Mouse (Mus musculus) embryonic facial prominence, embryonic 10.5 days (tissue): ENCODE results near the gene Samd3. TPM values are rescaled to one million over a fixed set of nuclear protein-coding genes. Genes with fewer than 3 reads are reported as not detected.

ENCODE experiments used
- polyA plus RNA-seq: library from polyadenylated mRNA; unstranded; fragments of >200 nt; fragmentation: Nextera tagmentation; extraction: Ambion mirVana; gene quantifications from 2 replicates; pipeline ENCODE4 v1.2.1, GENCODE M21; 2016

Gene Samd3
- polyA plus RNA-seq, 1 experiment from 2014 or later, result 0.72 TPM

Other genes starting within 250 kb of the Samd3 start
- gene Gm9767, start 151.5 kb upstream of the Samd3 start, polyA plus RNA-seq, result not detected in 2 replicates
- 2.8 and 3.0 TPM in 2 replicates for gene Tmem200a, start 150.7 kb upstream of the Samd3 start, polyA plus RNA-seq
- 20.0 and 21.0 TPM in 2 replicates for gene L3mbtl3, start 146.3 kb downstream of the Samd3 start, polyA plus RNA-seq